Mouse (Mus musculus): ENCODE results near the gene Ints13. TPM values are rescaled to one million over a fixed set of nuclear protein-coding genes. Genes with fewer than 3 reads are reported as not detected.

Ints13 gene
- total and polyA plus RNA-seq, 3 experiments = 31.9 to 51.9 (median 50.5) TPM

- TF ChIP-seq MAFK (IDR thresholded peaks at IDR 0.05; ENCODE audit: insufficient replicate concordance, low read length) (no peak), TBP (conservative IDR thresholded peaks at IDR 0.05; ENCODE audit: low read depth, low read length) (no peak), RCOR1 (conservative IDR thresholded peaks at IDR 0.05; ENCODE audit: low read depth, low read length) (no peak), JUND (conservative IDR thresholded peaks at IDR 0.05; ENCODE audit: low read depth, low read length) (no peak), MAZ (IDR thresholded peaks at IDR 0.05; ENCODE audit: low read depth, low read length) (no peak), MYC (IDR thresholded peaks at IDR 0.05; ENCODE audit: low read depth, low read length) (no peak), ZKSCAN1 (IDR thresholded peaks at IDR 0.05; ENCODE audit: borderline replicate concordance, low read depth, low read length) (no peak), EP300 (IDR thresholded peaks at IDR 0.05; ENCODE audit: low read length) (no peak)
- H3K9me3 ChIP-seq (replicated peaks; ENCODE audit: low read length) = peaks cover 10% of the 10 kb centered on the region
- H3K27ac ChIP-seq (ENCODE audit: insufficient read depth, low read depth) = no peak overlapping the region
- peaks cover 11 to 27% of the 10 kb centered on the region in 2 experiments for H3K4me1 ChIP-seq (ENCODE audit: control insufficient read depth in 1 of 2, insufficient read depth in 2 of 2)
- no peak for DNase-seq (ENCODE audit: extremely low read depth)
- no peaks in the 10 kb centered on the region for H3K36me3 ChIP-seq (replicated peaks in 1 of 2; ENCODE audit: control insufficient read depth in 1 of 2, insufficient read depth in 1 of 2, low read length in 1 of 2)
- H3K27me3 ChIP-seq (replicated peaks) = peaks cover 3% of the 10 kb centered on the region
- H3K9ac ChIP-seq (ENCODE audit: insufficient read depth, low read depth) = no peak overlapping the region
- H3K79me2 ChIP-seq (replicated peaks; ENCODE audit: control insufficient read depth, extremely low read depth, insufficient read depth, poor library complexity, severe bottlenecking) = no peaks in the 10 kb centered on the region
- H3K4me3 ChIP-seq (replicated peaks in 1 of 3; ENCODE audit: low read depth in 2 of 3, low read length in 2 of 3, poor library complexity in 1 of 3) = no peak overlapping the region
- H3K4me2 ChIP-seq (ENCODE audit: insufficient read depth, low read depth, poor library complexity, severe bottlenecking) = no peak overlapping the region
- dilution Hi-C loops (cut with MboI; ENCODE audit: extremely low pct_ligation_motif_present, extremely low pct_unique_long_range_greater_than_20kb, low sequenced_read_pairs) (no loop called here), in situ Hi-C loops (cut with MboI; ENCODE audit: low pct_ligation_motif_present, low pct_unique_long_range_greater_than_20kb, low sequenced_read_pairs) (no loop called here)
Observed at GRCm38 (mm10) chr6:146527537-146527936, 50.1 kb downstream of the Ints13 start.

- Histone ChIP-seq H3K4me3 (replicated peaks in 1 of 3; ENCODE audit: low read depth in 2 of 3, low read length in 2 of 3, poor library complexity in 1 of 3) (no peak overlapping the region), H3K9me3 (replicated peaks; ENCODE audit: low read length) (peaks cover 10% of the 10 kb centered on the region), H3K27me3 (replicated peaks) (no peaks in the 10 kb centered on the region), H3K4me2 (ENCODE audit: insufficient read depth, low read depth, poor library complexity, severe bottlenecking) (no peak overlapping the region), H3K27ac (ENCODE audit: insufficient read depth, low read depth) (no peak overlapping the region), H3K4me1 (ENCODE audit: control insufficient read depth in 1 of 2, insufficient read depth in 2 of 2) (peaks cover 10 to 38% of the 10 kb centered on the region in 2 experiments), H3K9ac (ENCODE audit: insufficient read depth, low read depth) (no peak overlapping the region), H3K36me3 (replicated peaks in 1 of 2; ENCODE audit: control insufficient read depth in 1 of 2, insufficient read depth in 1 of 2, low read length in 1 of 2) (no peaks in the 10 kb centered on the region), H3K79me2 (replicated peaks; ENCODE audit: control insufficient read depth, extremely low read depth, insufficient read depth, poor library complexity, severe bottlenecking) (no peaks in the 10 kb centered on the region)
- dilution Hi-C loops (cut with MboI; ENCODE audit: extremely low pct_ligation_motif_present, extremely low pct_unique_long_range_greater_than_20kb, low sequenced_read_pairs) = no loop called here
- in situ Hi-C loops (cut with MboI; ENCODE audit: low pct_ligation_motif_present, low pct_unique_long_range_greater_than_20kb, low sequenced_read_pairs) = no loop called here
- no peak for DNase-seq (ENCODE audit: extremely low read depth)
- TF ChIP-seq ZKSCAN1 (IDR thresholded peaks at IDR 0.05; ENCODE audit: borderline replicate concordance, low read depth, low read length) = no peak
- no peak for TF ChIP-seq CTCF (conservative IDR thresholded peaks at IDR 0.05 in 1 of 2, IDR thresholded peaks at IDR 0.05 in 1 of 2; ENCODE audit: low read depth in 2 of 2, low read length in 2 of 2)
- TF ChIP-seq TCF12 (IDR thresholded peaks at IDR 0.05; ENCODE audit: low read depth, low read length) = no peak
- TF ChIP-seq CHD2 (IDR thresholded peaks at IDR 0.05; ENCODE audit: low read length) = no peak
- TF ChIP-seq MAFK (IDR thresholded peaks at IDR 0.05; ENCODE audit: insufficient replicate concordance, low read length) = peak; percentile 97
- no peak for TF ChIP-seq MAX (IDR thresholded peaks at IDR 0.05; ENCODE audit: low read length)
- TF ChIP-seq JUND (conservative IDR thresholded peaks at IDR 0.05; ENCODE audit: low read depth, low read length) = no peak
- no peak for TF ChIP-seq JUN (IDR thresholded peaks at IDR 0.05; ENCODE audit: insufficient read depth, low read depth, low read length)
Observed at GRCm38 (mm10) chr6:146525500-146525899, 52.1 kb downstream of the Ints13 start.

Data from CH12.LX (cell line).